In the genomic region with DNA sequence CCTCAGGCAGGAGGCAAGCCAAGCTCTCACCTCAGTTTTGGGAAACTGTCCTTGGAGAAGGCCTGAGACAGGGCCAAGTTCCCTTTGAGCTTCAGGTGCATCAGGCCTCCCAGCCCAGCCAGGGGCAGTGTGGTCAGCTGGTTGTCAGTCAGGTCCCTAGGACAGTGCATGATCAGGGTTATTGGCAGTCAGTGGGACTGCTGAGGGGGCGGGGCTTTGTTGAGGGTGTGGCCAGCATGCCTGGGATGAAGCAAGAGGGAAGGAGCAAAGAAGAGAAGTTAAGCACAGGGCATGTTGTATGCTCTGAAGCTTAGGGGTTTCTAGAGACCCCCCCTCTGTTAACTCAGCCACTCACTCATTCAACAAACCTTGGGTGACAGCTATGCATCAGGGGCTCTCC, we compare ENCODE assay signal across 12 mouse cellular contexts. TPM values are rescaled to one million over a fixed set of nuclear protein-coding genes. Genes with fewer than 3 reads are reported as not detected.
DNase-seq lines count a peak whose midpoint lies in the region; ATAC-seq lines count a peak whose summit lies in the region.
"Had no signal": no experiment of that assay in that cellular context is flagged by ENCODE, and none has a peak within 500 bp of the region (broad histone marks: within the 10 kb centered on the region; RNA-seq: fewer than 3 reads in every experiment).

No protein-coding gene starts in this region.

- no peaks in the 10 kb centered on the region for H3K36me3 ChIP-seq in hindbrain, embryonic 15.5 days
- H3K36me3 ChIP-seq in hindbrain, embryonic 10.5 days: no peaks in the 10 kb centered on the region
- H3K36me3 ChIP-seq in midbrain, embryonic 12.5 days: no peaks in the 10 kb centered on the region
- no peaks in the 10 kb centered on the region for H3K36me3 ChIP-seq in midbrain, embryonic 16.5 days (ENCODE audit: control insufficient read depth, insufficient read depth, low read length)
- H3K36me3 ChIP-seq in stomach, embryonic 14.5 days (ENCODE audit: control insufficient read depth, insufficient read depth, low read length): no peaks in the 10 kb centered on the region
- H3K36me3 ChIP-seq: neural tube, embryonic 12.5 days had no signal

- no peak overlapping the region for H3K9ac ChIP-seq in hindbrain, embryonic 15.5 days
- H3K9ac ChIP-seq in midbrain, embryonic 12.5 days (replicated peaks): no peak overlapping the region
- H3K9ac ChIP-seq in midbrain, embryonic 16.5 days (ENCODE audit: low read depth, low read length): no peak overlapping the region
- no peak overlapping the region for H3K9ac ChIP-seq in stomach, embryonic 14.5 days (replicated peaks; ENCODE audit: low read depth, low read length)
- H3K9ac ChIP-seq: forebrain, postnatal 0 days; neural tube, embryonic 12.5 days had no signal

- peak; percentile 27; the same call in 1 of the 2 replicates for ATAC-seq in hindbrain, embryonic 15.5 days (ENCODE audit: low FRiP score, low read depth)
- ATAC-seq in midbrain, embryonic 12.5 days (ENCODE audit: low FRiP score, low read depth): peak; percentile 56
- no peak for ATAC-seq in midbrain, embryonic 16.5 days
- ATAC-seq in stomach, embryonic 14.5 days (ENCODE audit: insufficient number of reproducible peaks, insufficient read depth, low FRiP score, low read depth): peak; percentile 30; the same call in 1 of the 2 replicates

- WGBS in hindbrain, embryonic 15.5 days: 35% methylated on average over 1 of the region's 1 CpGs
- 13% methylated on average over 1 of the region's 1 CpGs for WGBS in hindbrain, embryonic 10.5 days
- WGBS in midbrain, embryonic 12.5 days: 18% methylated on average over 1 of the region's 1 CpGs
- 17% methylated on average over 1 of the region's 1 CpGs for WGBS in midbrain, embryonic 16.5 days
- 16% methylated on average over 1 of the region's 1 CpGs for WGBS in stomach, embryonic 14.5 days

- no peak overlapping the region for H3K4me3 ChIP-seq in hindbrain, embryonic 15.5 days
- H3K4me3 ChIP-seq in hindbrain, embryonic 10.5 days: no peak overlapping the region
- no peak overlapping the region for H3K4me3 ChIP-seq in midbrain, embryonic 12.5 days
- no peak overlapping the region for H3K4me3 ChIP-seq in midbrain, embryonic 16.5 days (ENCODE audit: low read depth, low read length)
- H3K4me3 ChIP-seq in stomach, embryonic 14.5 days (ENCODE audit: low read depth, low read length): no peak overlapping the region
- H3K4me3 ChIP-seq: megakaryocyte, embryonic 14.5 days; neural tube, embryonic 12.5 days had no signal

- H3K27me3 ChIP-seq in hindbrain, embryonic 15.5 days: peaks cover 3% of the 10 kb centered on the region; the same call in 1 of the 2 replicates
- H3K27me3 ChIP-seq in hindbrain, embryonic 10.5 days (ENCODE audit: insufficient read depth, poor library complexity, severe bottlenecking): peaks cover 32% of the 10 kb centered on the region
- peaks cover 13% of the 10 kb centered on the region; the same call in 1 of the 2 replicates for H3K27me3 ChIP-seq in midbrain, embryonic 12.5 days
- no peaks in the 10 kb centered on the region for H3K27me3 ChIP-seq in midbrain, embryonic 16.5 days (ENCODE audit: control insufficient read depth, insufficient read depth, low read depth, low read length)
- no peaks in the 10 kb centered on the region for H3K27me3 ChIP-seq in stomach, embryonic 14.5 days (ENCODE audit: control insufficient read depth, insufficient read depth, low read length)
- H3K27me3 ChIP-seq: neural tube, embryonic 12.5 days had no signal

- H3K27ac ChIP-seq in hindbrain, embryonic 15.5 days (replicated peaks): 0 out of 2 replicates have a peak overlapping the region, but pooled peaks have one; percentile 30
- H3K27ac ChIP-seq in hindbrain, embryonic 10.5 days: no peak overlapping the region
- H3K27ac ChIP-seq in midbrain, embryonic 12.5 days (replicated peaks): no peak overlapping the region
- H3K27ac ChIP-seq in midbrain, embryonic 16.5 days (ENCODE audit: low read length): no peak overlapping the region
- H3K27ac ChIP-seq in stomach, embryonic 14.5 days (ENCODE audit: low read length): no peak overlapping the region
- H3K27ac ChIP-seq: neural tube, embryonic 12.5 days had no signal

- no peak overlapping the region for H3K4me2 ChIP-seq in hindbrain, embryonic 15.5 days
- no peak overlapping the region for H3K4me2 ChIP-seq in midbrain, embryonic 12.5 days (replicated peaks)
- no peak overlapping the region for H3K4me2 ChIP-seq in midbrain, embryonic 16.5 days (ENCODE audit: low read length)
- H3K4me2 ChIP-seq in stomach, embryonic 14.5 days (replicated peaks; ENCODE audit: low read depth, low read length): no peak overlapping the region
- H3K4me2 ChIP-seq: neural tube, embryonic 12.5 days had no signal

- no peaks in the 10 kb centered on the region for H3K9me3 ChIP-seq in hindbrain, embryonic 15.5 days
- no peaks in the 10 kb centered on the region for H3K9me3 ChIP-seq in hindbrain, embryonic 10.5 days
- no peaks in the 10 kb centered on the region for H3K9me3 ChIP-seq in midbrain, embryonic 12.5 days
- H3K9me3 ChIP-seq in midbrain, embryonic 16.5 days (replicated peaks; ENCODE audit: control insufficient read depth, low read length, poor library complexity, severe bottlenecking): no peaks in the 10 kb centered on the region
- H3K9me3 ChIP-seq in stomach, embryonic 14.5 days (ENCODE audit: control insufficient read depth, low read depth, low read length): no peaks in the 10 kb centered on the region
- H3K9me3 ChIP-seq: megakaryocyte, embryonic 14.5 days; neural tube, embryonic 12.5 days had no signal

- H3K4me1 ChIP-seq in hindbrain, embryonic 15.5 days (replicated peaks): peaks cover 6% of the 10 kb centered on the region
- H3K4me1 ChIP-seq in hindbrain, embryonic 10.5 days (replicated peaks): peaks cover 18% of the 10 kb centered on the region
- H3K4me1 ChIP-seq in midbrain, embryonic 12.5 days: peaks cover 4% of the 10 kb centered on the region; the same call in 1 of the 2 replicates
- H3K4me1 ChIP-seq in midbrain, embryonic 16.5 days (ENCODE audit: control insufficient read depth, insufficient read depth, low read length): no peaks in the 10 kb centered on the region
- H3K4me1 ChIP-seq in stomach, embryonic 14.5 days (ENCODE audit: control insufficient read depth, insufficient read depth, low read length): no peaks in the 10 kb centered on the region; the same call in 1 of the 2 replicates
- H3K4me1 ChIP-seq: neural tube, embryonic 12.5 days had no signal

- no peak for DNase-seq in hindbrain, embryonic 10.5 days (ENCODE audit: low spot score)
- DNase-seq in c-Kit-positive CD71-positive TER-119-positive erythroid progenitor cells, embryonic 14.5 days (ENCODE audit: low spot score): peak; percentile 7
- no peak for DNase-seq in right cerebral cortex, postnatal 25 days
- DNase-seq: cerebellum, adult 9-10 months; forebrain, postnatal 0 days; right cerebral cortex, postnatal 14 days had no signal

RNA-seq across cellular contexts. Expression of a gene that starts 33.6 kb away (rescaled TPM):
- 12.8 and 15.0 TPM in 2 replicates for polyA plus RNA-seq in hindbrain, embryonic 15.5 days (2015; fragmentation: Nextera tagmentation; extraction: Ambion mirVana)
- polyA plus RNA-seq in hindbrain, embryonic 10.5 days (2016; fragmentation: Nextera tagmentation; extraction: Ambion mirVana): 47.8 and 62.8 TPM in 2 replicates
- 43.2 and 43.9 TPM in 2 replicates for polyA plus RNA-seq in midbrain, embryonic 12.5 days (2016; fragmentation: Nextera tagmentation; extraction: Ambion mirVana)
- 9.7 and 10.6 TPM in 2 replicates for polyA plus RNA-seq in midbrain, embryonic 16.5 days (2015; fragmentation: Nextera tagmentation; extraction: Ambion mirVana)
- polyA plus RNA-seq in stomach, embryonic 14.5 days (2014; fragmentation: Nextera tagmentation; extraction: Ambion mirVana): 34.2 and 35.1 TPM in 2 replicates

RNA-seq across cellular contexts. Expression of a gene that starts 40.2 kb away (rescaled TPM):
- 15.1 and 15.8 TPM in 2 replicates for polyA plus RNA-seq in hindbrain, embryonic 15.5 days (2015; fragmentation: Nextera tagmentation; extraction: Ambion mirVana)
- polyA plus RNA-seq in hindbrain, embryonic 10.5 days (2016; fragmentation: Nextera tagmentation; extraction: Ambion mirVana): 6.7 and 7.2 TPM in 2 replicates
- 13.8 and 14.6 TPM in 2 replicates for polyA plus RNA-seq in midbrain, embryonic 12.5 days (2016; fragmentation: Nextera tagmentation; extraction: Ambion mirVana)
- polyA plus RNA-seq in midbrain, embryonic 16.5 days (2015; fragmentation: Nextera tagmentation; extraction: Ambion mirVana): 13.6 and 13.7 TPM in 2 replicates
- 28.9 and 32.8 TPM in 2 replicates for polyA plus RNA-seq in stomach, embryonic 14.5 days (2014; fragmentation: Nextera tagmentation; extraction: Ambion mirVana)
